Mouse (Mus musculus): Measurements from ENCODE around the gene Tmem238l. TPM values are rescaled to one million over a fixed set of nuclear protein-coding genes. Genes with fewer than 3 reads are reported as not detected.

Gene Tmem238l
- polyA plus RNA-seq, 1 experiment from 2014 or later = not detected

GRCm38 (mm10) chr11:67008528-67008927 is 52.1 kb downstream of the Tmem238l start:
- Histone ChIP-seq H3K36me3 (ENCODE audit: control insufficient read depth, insufficient read depth) (no peaks in the 10 kb centered on the region), H3K4me1 (ENCODE audit: control insufficient read depth, low read depth, low read length) (no peaks in the 10 kb centered on the region)
- ATAC-seq (ENCODE audit: low read depth) = no peak

GRCm38 (mm10) chr11:67010430-67010829 is 54.0 kb downstream of the Tmem238l start:
- 1% methylated on average over 8 of the region's 8 CpGs for WGBS (ENCODE audit: insufficient replicate concordance)
- no peaks in the 10 kb centered on the region for H3K9me3 ChIP-seq (replicated peaks; ENCODE audit: control insufficient read depth, low read length)
- H3K4me3 ChIP-seq (ENCODE audit: low read depth, low read length) = no peak overlapping the region
- H3K4me1 ChIP-seq (ENCODE audit: control insufficient read depth, low read depth, low read length) = no peaks in the 10 kb centered on the region
- H3K27me3 ChIP-seq (ENCODE audit: control insufficient read depth, insufficient read depth, low read depth, low read length) = no peaks in the 10 kb centered on the region
- no peak overlapping the region for H3K9ac ChIP-seq (ENCODE audit: low read depth, low read length)
- H3K36me3 ChIP-seq (ENCODE audit: control insufficient read depth, insufficient read depth) = no peaks in the 10 kb centered on the region
- no peak overlapping the region for H3K27ac ChIP-seq (ENCODE audit: low read length)
- no peak for ATAC-seq (ENCODE audit: low read depth)
- no peak overlapping the region for H3K4me2 ChIP-seq (ENCODE audit: low read depth, low read length)

More at GRCm38 (mm10) chr11:67008528-67008927, 52.1 kb downstream of the Tmem238l start:
- WGBS (ENCODE audit: insufficient replicate concordance) = 83% methylated on average over 4 of the region's 4 CpGs
- Histone ChIP-seq H3K27me3 (ENCODE audit: control insufficient read depth, insufficient read depth, low read depth, low read length) (no peaks in the 10 kb centered on the region), H3K9me3 (replicated peaks; ENCODE audit: control insufficient read depth, low read length) (no peaks in the 10 kb centered on the region), H3K4me2 (ENCODE audit: low read depth, low read length) (no peak overlapping the region), H3K4me3 (ENCODE audit: low read depth, low read length) (no peak overlapping the region), H3K9ac (ENCODE audit: low read depth, low read length) (no peak overlapping the region), H3K27ac (ENCODE audit: low read length) (no peak overlapping the region)

GRCm38 (mm10) chr11:67011635-67012034 is 55.2 kb downstream of the Tmem238l start:
- no peak for ATAC-seq (ENCODE audit: low read depth)
- WGBS (ENCODE audit: insufficient replicate concordance) = 49% methylated on average over 4 of the region's 4 CpGs
- H3K9ac ChIP-seq (ENCODE audit: low read depth, low read length) = no peak overlapping the region

More at GRCm38 (mm10) chr11:67011635-67012034, 55.2 kb downstream of the Tmem238l start:
- no peaks in the 10 kb centered on the region for H3K27me3 ChIP-seq (ENCODE audit: control insufficient read depth, insufficient read depth, low read depth, low read length)
- no peaks in the 10 kb centered on the region for H3K36me3 ChIP-seq (ENCODE audit: control insufficient read depth, insufficient read depth)
- H3K9me3 ChIP-seq (replicated peaks; ENCODE audit: control insufficient read depth, low read length) = no peaks in the 10 kb centered on the region
- no peaks in the 10 kb centered on the region for H3K4me1 ChIP-seq (ENCODE audit: control insufficient read depth, low read depth, low read length)
- no peak overlapping the region for H3K4me3 ChIP-seq (ENCODE audit: low read depth, low read length)
- H3K27ac ChIP-seq (ENCODE audit: low read length) = no peak overlapping the region
- no peak overlapping the region for H3K4me2 ChIP-seq (ENCODE audit: low read depth, low read length)

Other genes starting within 250 kb of the Tmem238l start
- gene Pirt, start 44.7 kb upstream of the Tmem238l start, polyA plus RNA-seq (2015; fragmentation: Nextera tagmentation; extraction: Ambion mirVana) = 0.06 TPM in 1 of 2 replicates, not detected in the other
- gene Tmem220, start 68.5 kb downstream of the Tmem238l start, polyA plus RNA-seq (2015; fragmentation: Nextera tagmentation; extraction: Ambion mirVana) = 2.6 and 3.3 TPM in 2 replicates
- gene Adprm, start 96.0 kb downstream of the Tmem238l start, polyA plus RNA-seq (2015; fragmentation: Nextera tagmentation; extraction: Ambion mirVana) = 9.4 and 10.2 TPM in 2 replicates
- 5.0 and 5.5 TPM in 2 replicates for gene Sco1, start 96.0 kb downstream of the Tmem238l start, polyA plus RNA-seq (2015; fragmentation: Nextera tagmentation; extraction: Ambion mirVana)
- gene Myh3, start 121.7 kb downstream of the Tmem238l start, polyA plus RNA-seq (2015; fragmentation: Nextera tagmentation; extraction: Ambion mirVana) = 3.6 and 7.0 TPM in 2 replicates
- gene Myh2, start 214.4 kb downstream of the Tmem238l start, polyA plus RNA-seq (2015; fragmentation: Nextera tagmentation; extraction: Ambion mirVana) = not detected in 2 replicates
- gene Myh1, start 243.4 kb downstream of the Tmem238l start, polyA plus RNA-seq (2015; fragmentation: Nextera tagmentation; extraction: Ambion mirVana) = 0.05 and 0.14 TPM in 2 replicates